Mouse (Mus musculus) naive thymus-derived CD4-positive, alpha-beta T cell, adult 5 months (primary cell): ENCODE results near the gene 4833420G17Rik. TPM values are rescaled to one million over a fixed set of nuclear protein-coding genes. Genes with fewer than 3 reads are reported as not detected.

Experiments used
- polyA plus RNA-seq: library from polyadenylated mRNA; unstranded; fragments of 100-300 nt; shearing (Covaris generic); gene quantifications from one replicate; pipeline ENCODE4 v1.2.1, GENCODE M21; 2017

The 4833420G17Rik gene
- 117 TPM for polyA plus RNA-seq

GRCm38 (mm10) chr13:119462596-119463560 lies at the start of gene 4833420G17Rik:
Gene 4833420G17Rik (plus strand): TSS chr13:119462768.

GRCm38 (mm10) chr13:119487880-119488580 lies 25.5 kb downstream of the 4833420G17Rik start, which contains the start of the genes Tmem267 and 3110070M22Rik:
Gene Tmem267 (plus strand): TSS chr13:119488039.
Gene 3110070M22Rik (minus strand): TSS chr13:119488383.

Other genes starting within 250 kb of the 4833420G17Rik start
- gene Paip1, start 34.2 kb upstream of the 4833420G17Rik start, polyA plus RNA-seq = 13.6 TPM
- 2.9 TPM for gene Tmem267, start 25.3 kb downstream of the 4833420G17Rik start, polyA plus RNA-seq
- gene 3110070M22Rik, start 25.6 kb downstream of the 4833420G17Rik start, polyA plus RNA-seq = 0.83 TPM
- 0.09 TPM for gene Ccl28, start 161.1 kb downstream of the 4833420G17Rik start, polyA plus RNA-seq
- 41.1 TPM for gene Hmgcs1, start 227.6 kb downstream of the 4833420G17Rik start, polyA plus RNA-seq